ENCODE assay signal across 9 mouse cellular contexts in genomic region chr2:132017611-132018010, GRCm38 (mm10). TPM values are rescaled to one million over a fixed set of nuclear protein-coding genes. Genes with fewer than 3 reads are reported as not detected.
DNase-seq lines count a peak whose midpoint lies in the region; ATAC-seq lines count a peak whose summit lies in the region.
"Had no signal": no experiment of that assay in that cellular context is flagged by ENCODE, and none has a peak within 500 bp of the region (broad histone marks: within the 10 kb centered on the region; RNA-seq: fewer than 3 reads in every experiment).

No protein-coding gene starts in this region.

- H3K36me3 ChIP-seq in kidney, embryonic 16.5 days (ENCODE audit: insufficient read depth, low read length), result no peaks in the 10 kb centered on the region

- H3K9ac ChIP-seq in kidney, embryonic 16.5 days (replicated peaks; ENCODE audit: low read length), result no peak overlapping the region

- 41% methylated on average over 7 of the region's 7 CpGs for WGBS in kidney, embryonic 16.5 days

- no peaks in the 10 kb centered on the region for H3K9me3 ChIP-seq in kidney, embryonic 16.5 days (ENCODE audit: low read length)

- DNase-seq in heart, adult 11 months, result peak; percentile 97
- DNase-seq in heart, postnatal 25 days (ENCODE audit: low spot score), result no peak
- peak; percentile 53 for DNase-seq in urinary bladder, postnatal 14 days (ENCODE audit: low spot score)
- no peak for DNase-seq in urinary bladder, postnatal 25 days (ENCODE audit: low spot score)
- peak; percentile 59 for DNase-seq in liver
- peak; percentile 46 for DNase-seq in yolk sac, embryonic 10.5 days (ENCODE audit: low spot score)
- no peak for DNase-seq in layer of hippocampus, postnatal 14 days (ENCODE audit: low spot score in 2 of 2)

- no peak overlapping the region for H3K4me2 ChIP-seq in kidney, embryonic 16.5 days (replicated peaks; ENCODE audit: low read depth, low read length)

- intact Hi-C loops in heart, postnatal 25 days (cut with DNase I), result no loop called here

- H3K27ac ChIP-seq in kidney, embryonic 16.5 days (ENCODE audit: low read length), result no peak overlapping the region

- ATAC-seq in kidney, embryonic 16.5 days (ENCODE audit: low FRiP score, low TSS enrichment), result no peak
- ATAC-seq: CD4-positive, CD25-positive, alpha-beta regulatory T cell, adult 4 months had no signal

- peaks cover 11% of the 10 kb centered on the region; the same call in 1 of the 2 replicates for H3K4me1 ChIP-seq in kidney, embryonic 16.5 days (ENCODE audit: insufficient read depth, low read length)

- H3K27me3 ChIP-seq in kidney, embryonic 16.5 days (ENCODE audit: insufficient read depth, low read length), result no peaks in the 10 kb centered on the region

- no peak overlapping the region for H3K4me3 ChIP-seq in kidney, embryonic 16.5 days (ENCODE audit: low read length)

RNA-seq across cellular contexts. Expression of gene Rassf2, which starts 12.4 kb away (rescaled TPM):
- 10 to 100 TPM in 1 of 2 experiments, 1 to 10 TPM in 1; 8.2 to 10.4 TPM for total RNA-seq in heart, postnatal 25 days (2021)
- 10 to 100 TPM; 33.3 to 35.6 TPM for total RNA-seq in layer of hippocampus, postnatal 14 days (2021)
- polyA plus RNA-seq in kidney, embryonic 16.5 days (2015; fragmentation: Nextera tagmentation; extraction: Ambion mirVana), result 8.1 and 9.1 TPM in 2 replicates

Comparison
In these comparisons a context has a peak if more than half of its experiments do, and no peak if none do; other contexts are left out.
1. DNase-seq: peak in heart, adult 11 months (single experiment), urinary bladder, postnatal 14 days (single experiment), liver (single experiment) and yolk sac, embryonic 10.5 days (single experiment); none in heart, postnatal 25 days (single experiment), urinary bladder, postnatal 25 days (single experiment) and layer of hippocampus, postnatal 14 days (0 of 2).